Mouse (Mus musculus): ENCODE measurements around the gene Pofut2. TPM values are rescaled to one million over a fixed set of nuclear protein-coding genes. Genes with fewer than 3 reads are reported as not detected.
A peak's percentile ranks its signal among the peaks of the same experiment; 100 is the strongest.

The Pofut2 gene
- polyA plus RNA-seq (2012; rRNA removed) = 29.4 and 37.5 TPM in 2 replicates

- peak within 1 kb of the TSS; percentile 93 for H3K4me3 ChIP-seq (ENCODE audit: extremely low read depth, insufficient read depth, insufficient read length)
- no peaks in the 10 kb centered on the region for H3K27me3 ChIP-seq (ENCODE audit: control insufficient read depth, insufficient read depth, low read length)
- TF ChIP-seq CTCF (IDR thresholded peaks at IDR 0.05; ENCODE audit: extremely low read depth, insufficient read depth, insufficient read length, insufficient replicate concordance) (no peak), POLR2A (IDR thresholded peaks at IDR 0.05; ENCODE audit: low read depth, low read length) (peak; percentile 93)
- peak; percentile 95 for DNase-seq (ENCODE audit: low read depth in 1 of 2, low spot score in 2 of 2)
- no peaks in the 10 kb centered on the region for H3K4me1 ChIP-seq (ENCODE audit: control insufficient read depth, insufficient read depth, insufficient read length)
- H3K27ac ChIP-seq (ENCODE audit: insufficient read depth, low read length) = peak within 1 kb of the TSS; percentile 82
- WGBS = under 1% methylated on average over 81 of the region's 81 CpGs
- H3K36me3 ChIP-seq (ENCODE audit: control insufficient read depth, insufficient read depth, low read length) = peaks cover 15% of the 10 kb centered on the region
Observed at GRCm38 (mm10) chr10:77258704-77259621, at the start of gene Pofut2. Pofut2 (plus strand) TSS chr10:77259218.

- WGBS = 81% methylated on average over 5 of the region's 5 CpGs
- no peaks in the 10 kb centered on the region for H3K4me1 ChIP-seq (ENCODE audit: control insufficient read depth, insufficient read depth, insufficient read length)
- no peak for DNase-seq (ENCODE audit: low read depth in 1 of 2, low spot score in 2 of 2)
- no peak overlapping the region for H3K4me3 ChIP-seq (ENCODE audit: extremely low read depth, insufficient read depth, insufficient read length)
- H3K27ac ChIP-seq (ENCODE audit: insufficient read depth, low read length) = no peak overlapping the region
- TF ChIP-seq POLR2A (IDR thresholded peaks at IDR 0.05; ENCODE audit: low read depth, low read length) (no peak), CTCF (IDR thresholded peaks at IDR 0.05; ENCODE audit: extremely low read depth, insufficient read depth, insufficient read length, insufficient replicate concordance) (no peak)
- H3K27me3 ChIP-seq (ENCODE audit: control insufficient read depth, insufficient read depth, low read length) = no peaks in the 10 kb centered on the region
- H3K36me3 ChIP-seq (ENCODE audit: control insufficient read depth, insufficient read depth, low read length) = no peaks in the 10 kb centered on the region
Observed at GRCm38 (mm10) chr10:77209261-77209660, 49.8 kb upstream of the Pofut2 start.

DNA sequence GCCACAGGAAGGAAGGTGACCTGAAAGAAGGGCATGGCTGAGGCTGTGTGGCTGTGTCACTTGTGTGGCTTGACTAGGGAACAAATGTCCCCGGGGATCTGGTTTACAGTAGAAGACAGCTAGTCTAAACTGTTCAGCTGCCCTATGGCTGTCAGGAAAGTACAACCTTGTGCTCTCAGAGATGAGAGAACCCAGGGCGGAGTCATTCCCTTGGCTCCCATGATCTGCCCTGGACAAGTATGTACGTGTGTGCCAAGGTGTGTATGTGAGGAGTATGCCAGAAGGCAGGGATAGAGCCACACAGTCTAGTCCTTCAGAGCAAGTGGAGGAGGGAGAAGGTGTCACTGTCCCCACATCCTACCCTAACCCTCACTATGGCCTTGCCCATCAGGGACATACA lies 48.4 kb upstream of the Pofut2 start:
- Histone ChIP-seq H3K36me3 (ENCODE audit: control insufficient read depth, insufficient read depth, low read length) (no peaks in the 10 kb centered on the region), H3K4me3 (ENCODE audit: extremely low read depth, insufficient read depth, insufficient read length) (no peak overlapping the region), H3K27me3 (ENCODE audit: control insufficient read depth, insufficient read depth, low read length) (no peaks in the 10 kb centered on the region), H3K27ac (ENCODE audit: insufficient read depth, low read length) (no peak overlapping the region), H3K4me1 (ENCODE audit: control insufficient read depth, insufficient read depth, insufficient read length) (no peaks in the 10 kb centered on the region)
- no peak for TF ChIP-seq CTCF (IDR thresholded peaks at IDR 0.05; ENCODE audit: extremely low read depth, insufficient read depth, insufficient read length, insufficient replicate concordance)
- no peak for TF ChIP-seq POLR2A (IDR thresholded peaks at IDR 0.05; ENCODE audit: low read depth, low read length)
- no peak for DNase-seq (ENCODE audit: low read depth in 1 of 2, low spot score in 2 of 2)
- 72% methylated on average over 3 of the region's 3 CpGs for WGBS

DNA sequence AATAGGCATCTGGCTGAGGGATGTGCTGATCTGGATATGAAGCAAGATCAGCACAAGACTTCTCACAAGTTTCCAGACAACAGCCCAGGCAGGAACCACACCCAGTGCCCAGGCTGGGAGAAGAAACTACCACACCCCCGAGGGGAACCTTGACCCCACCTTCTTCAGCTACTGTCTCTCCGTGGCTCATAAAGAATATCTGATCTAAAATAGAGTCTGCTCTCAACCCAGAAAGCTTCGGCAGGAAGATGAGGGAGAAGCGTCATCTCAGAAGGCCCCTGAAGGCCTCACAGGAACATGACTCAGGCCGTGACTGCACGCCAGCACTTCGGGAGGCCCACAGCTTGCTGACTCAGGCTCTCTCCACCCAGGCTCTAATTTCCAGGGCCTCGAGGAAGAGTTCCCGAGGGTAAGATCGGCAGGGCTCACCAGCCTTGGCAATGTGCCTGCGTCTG lies 47.9 kb upstream of the Pofut2 start:
- TF ChIP-seq POLR2A (IDR thresholded peaks at IDR 0.05; ENCODE audit: low read depth, low read length) (no peak), CTCF (IDR thresholded peaks at IDR 0.05; ENCODE audit: extremely low read depth, insufficient read depth, insufficient read length, insufficient replicate concordance) (no peak)
- peak overlapping the region; percentile 8; the same call in 1 of the 2 replicates for H3K27ac ChIP-seq (ENCODE audit: insufficient read depth, low read length)
- no peaks in the 10 kb centered on the region for H3K27me3 ChIP-seq (ENCODE audit: control insufficient read depth, insufficient read depth, low read length)
- no peak overlapping the region for H3K4me3 ChIP-seq (ENCODE audit: extremely low read depth, insufficient read depth, insufficient read length)
- H3K36me3 ChIP-seq (ENCODE audit: control insufficient read depth, insufficient read depth, low read length) = no peaks in the 10 kb centered on the region
- DNase-seq (ENCODE audit: low read depth in 1 of 2, low spot score in 2 of 2) = no peak
- 18% methylated on average over 11 of the region's 11 CpGs for WGBS
- no peaks in the 10 kb centered on the region for H3K4me1 ChIP-seq (ENCODE audit: control insufficient read depth, insufficient read depth, insufficient read length)

DNA sequence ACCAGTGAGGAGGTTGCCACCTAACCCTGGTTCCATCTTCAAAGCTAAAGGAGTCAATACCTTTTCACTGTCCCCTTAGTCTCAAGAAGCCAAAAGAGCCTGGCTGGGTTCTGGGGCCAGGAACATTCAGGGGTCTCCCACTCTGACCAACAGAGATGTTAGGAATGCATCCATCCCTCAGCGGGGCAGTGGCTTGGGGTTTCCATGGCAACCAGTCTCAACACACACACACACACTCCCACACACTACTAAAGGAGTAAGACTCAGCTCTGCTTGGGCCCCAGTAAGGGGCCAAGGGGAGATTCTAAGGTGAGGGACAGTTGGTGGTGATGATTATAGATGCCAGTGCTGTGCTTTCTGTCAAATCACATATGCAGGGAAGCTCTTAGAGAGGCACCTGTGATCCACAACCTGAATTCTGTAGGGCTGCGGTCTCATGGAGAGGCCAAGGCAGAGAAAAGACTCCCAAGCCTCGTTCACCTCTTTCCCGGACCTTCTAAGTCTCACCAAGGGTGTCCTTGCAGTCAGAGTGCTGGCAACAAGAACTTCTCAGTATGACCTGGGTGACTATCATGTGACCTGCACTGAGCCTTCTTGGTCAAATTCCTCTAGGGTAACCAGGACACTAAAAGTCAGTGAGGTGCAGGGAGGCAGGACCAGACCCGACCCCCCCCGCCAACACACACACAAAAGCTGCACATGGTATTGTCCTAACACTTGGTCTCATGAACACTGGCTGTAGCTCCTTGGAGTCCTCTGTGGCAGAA lies 46.5 kb upstream of the Pofut2 start:
- TF ChIP-seq CTCF (IDR thresholded peaks at IDR 0.05; ENCODE audit: extremely low read depth, insufficient read depth, insufficient read length, insufficient replicate concordance) (no peak), POLR2A (IDR thresholded peaks at IDR 0.05; ENCODE audit: low read depth, low read length) (no peak)
- Histone ChIP-seq H3K27me3 (ENCODE audit: control insufficient read depth, insufficient read depth, low read length) (no peaks in the 10 kb centered on the region), H3K4me3 (ENCODE audit: extremely low read depth, insufficient read depth, insufficient read length) (no peak overlapping the region), H3K4me1 (ENCODE audit: control insufficient read depth, insufficient read depth, insufficient read length) (no peaks in the 10 kb centered on the region), H3K27ac (ENCODE audit: insufficient read depth, low read length) (no peak overlapping the region), H3K36me3 (ENCODE audit: control insufficient read depth, insufficient read depth, low read length) (no peaks in the 10 kb centered on the region)
- 91% methylated on average over 6 of the region's 6 CpGs for WGBS
- DNase-seq (ENCODE audit: low read depth in 1 of 2, low spot score in 2 of 2) = no peak

DNA sequence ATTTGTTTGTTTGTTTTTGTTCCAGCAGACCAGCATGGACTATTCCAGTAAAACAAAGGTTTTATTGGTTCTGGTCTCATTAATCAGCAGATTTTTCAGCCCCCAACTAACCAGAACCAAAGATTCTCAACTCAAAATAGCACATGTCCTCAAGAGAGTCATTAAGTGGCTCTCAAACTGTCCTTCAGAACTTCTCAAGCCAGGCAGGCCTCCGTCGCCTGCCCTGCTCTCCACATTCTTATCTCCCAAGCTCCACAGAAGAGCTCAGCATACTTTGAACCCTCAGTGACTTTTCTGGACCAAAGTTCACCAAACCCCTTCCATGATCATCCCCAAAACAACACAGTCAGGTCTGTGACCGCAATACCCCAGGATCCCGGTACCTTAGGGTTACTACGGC lies 45.5 kb upstream of the Pofut2 start:
- WGBS = 93% methylated on average over 5 of the region's 5 CpGs
- no peaks in the 10 kb centered on the region for H3K4me1 ChIP-seq (ENCODE audit: control insufficient read depth, insufficient read depth, insufficient read length)
- no peak overlapping the region for H3K4me3 ChIP-seq (ENCODE audit: extremely low read depth, insufficient read depth, insufficient read length)
- no peak for DNase-seq (ENCODE audit: low read depth in 1 of 2, low spot score in 2 of 2)
- TF ChIP-seq CTCF (IDR thresholded peaks at IDR 0.05; ENCODE audit: extremely low read depth, insufficient read depth, insufficient read length, insufficient replicate concordance) = no peak
- no peak for TF ChIP-seq POLR2A (IDR thresholded peaks at IDR 0.05; ENCODE audit: low read depth, low read length)
- H3K27me3 ChIP-seq (ENCODE audit: control insufficient read depth, insufficient read depth, low read length) = no peaks in the 10 kb centered on the region
- no peak overlapping the region for H3K27ac ChIP-seq (ENCODE audit: insufficient read depth, low read length)
- no peaks in the 10 kb centered on the region for H3K36me3 ChIP-seq (ENCODE audit: control insufficient read depth, insufficient read depth, low read length)
